Mouse (Mus musculus): ENCODE measurements around the gene Rad51b. TPM values are rescaled to one million over a fixed set of nuclear protein-coding genes. Genes with fewer than 3 reads are reported as not detected.

Rad51b gene
- polyA plus RNA-seq, 1 experiment from 2014 or later: 8.0 TPM

DNA sequence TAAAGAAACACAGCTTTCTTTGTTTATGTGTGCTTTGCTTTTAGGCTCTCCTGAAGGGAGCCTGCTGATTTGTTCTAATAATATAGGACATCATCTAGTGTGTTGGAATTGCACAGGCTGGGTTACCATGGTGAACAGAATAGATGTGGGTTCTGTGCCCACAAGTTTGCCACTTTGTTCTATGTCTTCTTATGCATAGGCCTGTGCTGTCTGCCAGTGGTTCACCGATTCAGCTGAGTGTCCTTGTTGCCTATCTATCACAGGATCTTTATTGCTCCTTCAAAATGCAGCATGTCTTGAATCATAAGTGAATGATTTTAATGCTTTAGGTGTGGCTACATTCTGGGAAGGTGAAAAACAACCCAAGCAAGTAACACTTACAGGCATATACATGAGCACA is 201.2 kb downstream of the Rad51b start:
- Histone ChIP-seq H3K9ac (no peak overlapping the region), H3K27ac (ENCODE audit: low read depth) (no peak overlapping the region), H3K4me2 (no peak overlapping the region), H3K9me3 (ENCODE audit: low read depth, low read length) (no peaks in the 10 kb centered on the region), H3K36me3 (ENCODE audit: insufficient read depth) (no peaks in the 10 kb centered on the region), H3K4me1 (ENCODE audit: insufficient read depth) (no peaks in the 10 kb centered on the region), H3K27me3 (ENCODE audit: insufficient read depth, low read length) (no peaks in the 10 kb centered on the region), H3K4me3 (ENCODE audit: low read depth, low read length) (no peak overlapping the region)
- ATAC-seq (ENCODE audit: insufficient read depth) (no peak), DNase-seq (no peak)
- TF ChIP-seq CTCF (IDR thresholded peaks at IDR 0.05; ENCODE audit: low read depth): no peak
- 74% methylated on average over 1 of the region's 1 CpGs for WGBS

- Histone ChIP-seq H3K4me1 (ENCODE audit: insufficient read depth) (peaks cover 8% of the 10 kb centered on the region), H3K4me2 (no peak overlapping the region), H3K27me3 (ENCODE audit: insufficient read depth, low read length) (no peaks in the 10 kb centered on the region), H3K4me3 (ENCODE audit: low read depth, low read length) (no peak overlapping the region), H3K27ac (ENCODE audit: low read depth) (no peak overlapping the region), H3K9me3 (ENCODE audit: low read depth, low read length) (no peaks in the 10 kb centered on the region), H3K36me3 (ENCODE audit: insufficient read depth) (no peaks in the 10 kb centered on the region), H3K9ac (no peak overlapping the region)
- no peak for TF ChIP-seq CTCF (IDR thresholded peaks at IDR 0.05; ENCODE audit: low read depth)
- ATAC-seq (ENCODE audit: insufficient read depth) (no peak), DNase-seq (no peak)
- WGBS: 82% methylated on average over 5 of the region's 5 CpGs
Measured at GRCm38 (mm10) chr12:79499809-79500208, 202.7 kb downstream of the Rad51b start.

DNA sequence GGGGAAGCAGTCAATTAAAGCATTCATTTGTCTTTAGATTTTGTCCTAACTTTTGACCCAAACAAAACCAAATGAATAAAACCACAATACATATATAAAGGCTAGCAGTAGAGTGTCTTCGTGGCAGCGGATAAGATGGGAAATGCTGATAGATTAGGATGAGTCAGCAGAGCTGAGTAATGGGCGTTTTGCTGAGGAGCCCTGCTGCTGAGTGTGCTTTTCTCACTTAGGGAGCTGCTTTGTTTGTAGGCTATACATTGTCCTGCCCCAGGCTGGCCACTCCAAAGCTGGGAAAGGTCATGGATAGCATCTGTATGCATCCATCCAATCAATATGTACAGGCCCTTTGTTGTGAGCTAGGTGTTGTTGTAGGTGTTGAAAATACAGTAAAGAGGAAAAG is 204.8 kb downstream of the Rad51b start:
- no peak overlapping the region for H3K4me2 ChIP-seq
- DNase-seq (no peak), ATAC-seq (ENCODE audit: insufficient read depth) (no peak)
- TF ChIP-seq CTCF (IDR thresholded peaks at IDR 0.05; ENCODE audit: low read depth): no peak
- no peaks in the 10 kb centered on the region for H3K9me3 ChIP-seq (ENCODE audit: low read depth, low read length)
- H3K36me3 ChIP-seq (ENCODE audit: insufficient read depth): no peaks in the 10 kb centered on the region
- no peaks in the 10 kb centered on the region for H3K27me3 ChIP-seq (ENCODE audit: insufficient read depth, low read length)
- no peak overlapping the region for H3K9ac ChIP-seq
- WGBS: 65% methylated on average over 3 of the region's 3 CpGs
- peaks cover 15% of the 10 kb centered on the region for H3K4me1 ChIP-seq (ENCODE audit: insufficient read depth)
- no peak overlapping the region for H3K4me3 ChIP-seq (ENCODE audit: low read depth, low read length)
- H3K27ac ChIP-seq (ENCODE audit: low read depth): peak overlapping the region; percentile 62

DNA sequence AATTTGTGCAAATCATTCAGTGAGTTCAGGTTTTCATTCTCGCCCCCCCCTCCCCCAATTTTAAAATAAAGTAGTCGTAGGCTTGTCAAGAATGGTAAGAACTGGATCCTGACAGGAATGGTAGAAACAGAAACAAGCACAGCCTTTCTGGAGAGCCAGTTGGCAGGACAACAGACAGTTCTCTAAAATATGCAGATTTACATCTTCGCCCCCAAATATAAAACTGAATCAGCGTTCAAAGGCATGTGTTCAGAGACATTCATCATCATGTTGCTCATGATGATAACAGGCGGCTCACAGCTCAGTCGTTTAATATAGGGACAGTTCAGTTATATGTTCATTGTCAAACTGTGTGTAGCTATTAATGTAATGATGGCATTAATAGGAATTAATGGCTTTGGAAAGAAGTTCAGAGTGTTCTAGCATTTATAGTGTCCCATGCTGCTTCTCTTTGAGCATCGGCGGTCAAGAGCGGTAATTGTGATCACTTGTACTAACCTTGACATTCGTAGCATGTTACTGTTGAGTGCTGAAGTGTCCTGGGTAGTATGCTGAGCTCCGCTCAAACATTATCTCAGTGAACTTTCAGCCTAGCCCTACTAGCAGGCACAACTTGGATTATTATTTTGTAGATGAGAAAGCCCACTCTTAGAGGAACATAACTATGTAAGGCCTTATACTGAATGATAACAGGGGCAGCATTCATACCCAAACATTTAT is 205.9 kb downstream of the Rad51b start:
- TF ChIP-seq CTCF (IDR thresholded peaks at IDR 0.05; ENCODE audit: low read depth): no peak
- no peak overlapping the region for H3K4me3 ChIP-seq (ENCODE audit: low read depth, low read length)
- no peak overlapping the region for H3K9ac ChIP-seq
- no peaks in the 10 kb centered on the region for H3K27me3 ChIP-seq (ENCODE audit: insufficient read depth, low read length)
- DNase-seq (peak; percentile 79), ATAC-seq (ENCODE audit: insufficient read depth) (peak; percentile 60; the same call in 1 of the 2 replicates)
- H3K27ac ChIP-seq (ENCODE audit: low read depth): peak overlapping the region; percentile 62
- no peaks in the 10 kb centered on the region for H3K9me3 ChIP-seq (ENCODE audit: low read depth, low read length)
- H3K36me3 ChIP-seq (ENCODE audit: insufficient read depth): no peaks in the 10 kb centered on the region
- peaks cover 25% of the 10 kb centered on the region for H3K4me1 ChIP-seq (ENCODE audit: insufficient read depth)
- 38% methylated on average over 11 of the region's 11 CpGs for WGBS
- no peak overlapping the region for H3K4me2 ChIP-seq

- TF ChIP-seq CTCF (IDR thresholded peaks at IDR 0.05; ENCODE audit: low read depth): no peak
- no peaks in the 10 kb centered on the region for H3K36me3 ChIP-seq (ENCODE audit: insufficient read depth)
- peak overlapping the region; percentile 62 for H3K27ac ChIP-seq (ENCODE audit: low read depth)
- 56% methylated on average over 3 of the region's 3 CpGs for WGBS
- no peak overlapping the region for H3K9ac ChIP-seq
- no peak overlapping the region for H3K4me3 ChIP-seq (ENCODE audit: low read depth, low read length)
- no peak overlapping the region for H3K4me2 ChIP-seq
- H3K9me3 ChIP-seq (ENCODE audit: low read depth, low read length): no peaks in the 10 kb centered on the region
- H3K4me1 ChIP-seq (ENCODE audit: insufficient read depth): peaks cover 25% of the 10 kb centered on the region
- DNase-seq (peak; percentile 41), ATAC-seq (ENCODE audit: insufficient read depth) (no peak)
- H3K27me3 ChIP-seq (ENCODE audit: insufficient read depth, low read length): no peaks in the 10 kb centered on the region
Measured at GRCm38 (mm10) chr12:79503582-79504515, 206.8 kb downstream of the Rad51b start.

DNA sequence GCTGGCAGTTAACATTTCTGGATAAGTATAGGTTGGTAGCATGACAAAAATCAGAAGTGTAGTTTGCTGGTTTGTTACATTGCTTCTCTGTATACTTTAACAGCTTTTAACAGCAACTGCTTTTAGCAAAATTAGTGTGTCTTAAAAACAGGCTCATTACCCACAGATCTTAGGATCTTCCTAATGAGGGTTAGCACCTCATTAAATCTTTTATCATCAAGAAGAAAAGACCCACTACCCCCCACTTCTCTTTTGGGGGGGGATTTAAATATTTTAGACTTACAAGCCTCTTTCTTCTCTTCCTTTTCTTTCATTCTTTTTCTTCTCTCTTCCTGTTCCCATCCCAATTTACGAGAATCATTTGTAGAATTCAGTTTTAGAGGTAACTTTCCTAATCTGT is 207.6 kb downstream of the Rad51b start:
- H3K27me3 ChIP-seq (ENCODE audit: insufficient read depth, low read length): no peaks in the 10 kb centered on the region
- H3K4me2 ChIP-seq: no peak overlapping the region
- H3K9ac ChIP-seq: no peak overlapping the region
- peaks cover 25% of the 10 kb centered on the region for H3K4me1 ChIP-seq (ENCODE audit: insufficient read depth)
- ATAC-seq (ENCODE audit: insufficient read depth): no peak
- 84% methylated on average over 1 of the region's 1 CpGs for WGBS
- peak overlapping the region; percentile 62; the same call in 1 of the 2 replicates for H3K27ac ChIP-seq (ENCODE audit: low read depth)
- no peak overlapping the region for H3K4me3 ChIP-seq (ENCODE audit: low read depth, low read length)
- TF ChIP-seq CTCF (IDR thresholded peaks at IDR 0.05; ENCODE audit: low read depth): no peak
- no peaks in the 10 kb centered on the region for H3K36me3 ChIP-seq (ENCODE audit: insufficient read depth)
- DNase-seq: no peak
- no peaks in the 10 kb centered on the region for H3K9me3 ChIP-seq (ENCODE audit: low read depth, low read length)

DNA sequence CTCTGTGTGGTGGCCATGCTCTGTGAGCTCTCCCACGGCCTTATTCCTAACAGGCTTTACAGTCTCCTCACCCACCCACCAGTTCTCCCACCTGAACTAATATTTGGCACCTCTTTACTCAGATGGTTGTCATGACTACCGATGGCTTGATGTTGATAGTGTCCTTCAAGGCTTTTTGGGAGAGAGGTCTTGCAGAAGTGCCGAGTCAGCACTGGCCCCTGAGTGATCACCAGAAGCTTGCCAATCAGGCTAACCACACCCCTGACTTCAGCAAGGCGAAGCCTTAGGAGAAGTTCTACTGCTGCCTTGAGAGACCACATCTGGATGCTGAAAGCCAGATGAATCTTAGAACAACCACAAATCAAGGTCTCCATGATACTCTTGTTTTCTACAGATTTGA is 209.3 kb downstream of the Rad51b start:
- Histone ChIP-seq H3K36me3 (ENCODE audit: insufficient read depth) (no peaks in the 10 kb centered on the region), H3K27ac (ENCODE audit: low read depth) (peak overlapping the region; percentile 74), H3K27me3 (ENCODE audit: insufficient read depth, low read length) (no peaks in the 10 kb centered on the region), H3K4me1 (ENCODE audit: insufficient read depth) (peaks cover 38% of the 10 kb centered on the region), H3K9me3 (ENCODE audit: low read depth, low read length) (no peaks in the 10 kb centered on the region), H3K4me2 (no peak overlapping the region), H3K4me3 (ENCODE audit: low read depth, low read length) (no peak overlapping the region), H3K9ac (no peak overlapping the region)
- ATAC-seq (ENCODE audit: insufficient read depth): 0 out of 2 replicates have a peak, but pooled peaks have one; percentile 21
- WGBS: 36% methylated on average over 4 of the region's 4 CpGs
- DNase-seq: peak; percentile 66
- no peak for TF ChIP-seq CTCF (IDR thresholded peaks at IDR 0.05; ENCODE audit: low read depth)

All from lung, embryonic 14.5 days (tissue).